Mouse (Mus musculus) heart, postnatal 0 days (tissue): ENCODE measurements around the gene Pik3cb. TPM values are rescaled to one million over a fixed set of nuclear protein-coding genes. Genes with fewer than 3 reads are reported as not detected.

Source experiments
- ATAC-seq: fragments of 200-750 bp; cut with Nextera tagmentation; 2 replicates; pipeline ENCODE4 v1.8.0; 2017; ENCODE audit warnings: low read depth, moderate number of reproducible peaks, moderate library complexity; ENCODE audit not compliant: insufficient read depth
- DNase-seq: peaks from one replicate; pipeline ENCODE4 v3.0.0-alpha.2; 2016; ENCODE audit warnings: low spot score
- H3K27ac ChIP-seq: fragments of 300-500 bp; sonication (generic); 2 replicates; pipeline ENCODE4 v1.5.1; 2014; ENCODE audit warnings: low read depth, mild to moderate bottlenecking
- H3K27me3 ChIP-seq: fragments of 300-500 bp; sonication (generic); 2 replicates; pipeline ENCODE4 v1.6.1; 2014; ENCODE audit warnings: low read length, mixed read lengths; ENCODE audit not compliant: control insufficient read depth, insufficient read depth
- H3K36me3 ChIP-seq: fragments of 300-500 bp; sonication (generic); replicated peaks from 2 replicates; pipeline ENCODE4 v1.6.1; 2014; ENCODE audit warnings: low read length, mixed read lengths; ENCODE audit not compliant: control insufficient read depth, insufficient read depth
- H3K4me1 ChIP-seq: fragments of 300-500 bp; sonication (generic); 2 replicates; pipeline ENCODE4 v1.6.1; 2014; ENCODE audit warnings: antibody characterized with exemption; ENCODE audit not compliant: control insufficient read depth, insufficient read depth
- H3K4me2 ChIP-seq: fragments of 300-500 bp; sonication (generic); 2 replicates; pipeline ENCODE4 v1.6.1; 2014; ENCODE audit warnings: low read depth, mild to moderate bottlenecking, low read length, moderate library complexity
- H3K4me3 ChIP-seq: fragments of 300-500 bp; sonication (generic); 2 replicates; pipeline ENCODE4 v1.5.1; 2014; ENCODE audit warnings: low read depth, low read length
- H3K9ac ChIP-seq: fragments of 300-500 bp; sonication (generic); replicated peaks from 2 replicates; pipeline ENCODE4 v1.6.1; 2014; ENCODE audit warnings: low read depth, low read length, mixed read lengths
- H3K9me3 ChIP-seq: fragments of 300-500 bp; sonication (generic); replicated peaks from 2 replicates; pipeline ENCODE4 v1.6.1; 2016; ENCODE audit warnings: low read length; ENCODE audit not compliant: control insufficient read depth
- CTCF ChIP-seq: IDR thresholded peaks from 2 replicates; pipeline ENCODE4 v1.5.1; 2016; ENCODE audit warnings: antibody characterized with exemption, control low read depth, low read depth
- EP300 ChIP-seq: IDR thresholded peaks from 2 replicates; pipeline ENCODE4 v1.6.1; 2016; ENCODE audit warnings: antibody characterized with exemption, low read depth
- WGBS: fragments of 180-500 bp; shearing (Covaris S2); extraction: QIAGEN DNeasy Blood & Tissue Kit; methylation state at CpG from one replicate; pipeline ENCODE4 v1.1.7; 2014; 5-methylcytosine and 5-hydroxymethylcytosine counted together
- polyA plus RNA-seq: library from polyadenylated mRNA; unstranded; fragments of >200 nt; fragmentation: Nextera tagmentation; extraction: Ambion mirVana; gene quantifications from 2 replicates; pipeline ENCODE4 v1.2.1, GENCODE M21; 2015
- total RNA-seq: library from RNA; depleted of rRNA; stranded (reverse); fragments of >200 nt; gene quantifications from 2 replicates; pipeline ENCODE4 v1.2.3, GENCODE M21; 2014; ENCODE audit warnings: low replicate concordance

Pik3cb gene
- total and polyA plus RNA-seq, 2 experiments from 2014 or later, result 1.7 to 2.1 TPM

DNA sequence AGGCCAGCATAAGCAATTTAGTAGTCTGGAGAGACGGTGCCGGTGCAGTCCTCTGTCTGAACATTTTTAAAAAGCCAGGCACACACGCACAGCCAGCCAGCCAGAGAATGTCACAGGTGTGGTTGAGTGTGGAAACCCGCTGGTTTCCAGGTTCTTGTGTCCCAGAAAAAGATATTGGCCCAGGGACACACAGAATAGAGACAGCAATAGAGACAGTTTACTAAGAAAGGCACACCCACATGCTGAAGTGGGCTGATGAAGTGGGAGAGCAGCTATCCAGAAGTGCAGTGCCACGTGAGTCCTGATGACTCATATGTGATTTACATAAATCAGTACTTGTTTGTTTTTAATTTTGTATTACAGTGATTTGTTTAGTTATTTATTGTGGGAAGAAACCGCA, 5.3 kb upstream of the Pik3cb start:
- H3K9me3 ChIP-seq, result no peaks in the 10 kb centered on the region
- no peaks in the 10 kb centered on the region for H3K4me1 ChIP-seq
- 36% methylated on average over 6 of the region's 6 CpGs for whole genome bisulfite sequencing
- no peaks in the 10 kb centered on the region for H3K27me3 ChIP-seq
- H3K4me2 ChIP-seq, result no peak overlapping the region
- H3K4me3 ChIP-seq, result no peak overlapping the region
- H3K27ac ChIP-seq, result no peak overlapping the region
- ATAC-seq (no peak), DNase-seq (no peak)
- H3K36me3 ChIP-seq, result no peaks in the 10 kb centered on the region
- TF ChIP-seq EP300 (no peak), CTCF (no peak)
- H3K9ac ChIP-seq, result no peak overlapping the region

DNA sequence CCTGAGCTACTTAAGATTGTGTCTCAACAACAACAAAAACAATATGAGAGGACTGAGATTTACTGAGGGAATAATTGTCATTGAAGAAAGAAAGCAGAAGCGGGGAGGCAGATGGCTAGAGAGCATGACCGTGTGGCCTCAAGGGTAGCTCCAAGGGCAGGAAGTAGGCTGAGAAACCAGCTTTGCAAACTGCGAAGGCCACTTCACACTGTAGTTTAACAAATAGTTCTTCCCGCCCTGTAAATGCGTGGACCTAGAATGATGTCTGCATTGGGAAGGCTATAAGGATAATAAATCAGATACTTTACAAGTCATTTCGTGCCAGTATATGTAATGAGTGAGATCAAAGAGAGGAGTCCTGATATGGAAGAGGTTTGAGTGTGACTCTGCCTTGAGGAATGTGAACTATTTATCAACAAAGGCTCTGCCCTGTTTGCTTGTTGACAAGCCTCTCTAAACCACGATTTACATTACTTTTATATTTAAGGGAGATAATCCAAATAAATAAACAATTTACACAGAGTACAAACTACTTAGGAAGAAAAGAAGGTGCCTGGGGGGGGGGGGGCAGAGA, 4.1 kb upstream of the Pik3cb start:
- Histone ChIP-seq H3K4me2 (no peak overlapping the region), H3K36me3 (no peaks in the 10 kb centered on the region), H3K9ac (no peak overlapping the region), H3K9me3 (no peaks in the 10 kb centered on the region), H3K27me3 (no peaks in the 10 kb centered on the region), H3K27ac (no peak overlapping the region), H3K4me1 (no peaks in the 10 kb centered on the region), H3K4me3 (no peak overlapping the region)
- DNase-seq, result no peak
- no peak for TF ChIP-seq EP300
- TF ChIP-seq CTCF, result no peak
- no peak for ATAC-seq
- WGBS, result 44% methylated on average over 7 of the region's 7 CpGs

DNA sequence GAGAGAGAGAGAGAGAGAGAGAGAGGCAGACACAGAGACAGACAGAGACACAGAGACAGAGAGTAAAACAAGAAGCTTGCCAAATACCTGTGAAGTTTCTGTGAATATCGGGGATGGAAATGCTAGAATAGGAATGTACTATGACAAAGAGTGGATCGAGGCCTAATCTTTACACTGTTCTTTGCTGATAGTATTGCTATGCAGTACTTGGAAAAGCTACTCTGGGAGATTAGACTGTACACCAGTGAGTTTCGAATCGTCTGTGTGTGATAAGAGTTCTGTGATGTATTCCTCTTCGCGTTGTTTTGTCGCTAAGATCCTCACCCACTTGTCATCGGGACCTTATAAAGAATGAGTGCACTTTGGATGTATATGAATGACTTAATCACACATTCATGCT, 1.2 kb upstream of the Pik3cb start:
- WGBS, result 29% methylated on average over 8 of the region's 8 CpGs

DNA sequence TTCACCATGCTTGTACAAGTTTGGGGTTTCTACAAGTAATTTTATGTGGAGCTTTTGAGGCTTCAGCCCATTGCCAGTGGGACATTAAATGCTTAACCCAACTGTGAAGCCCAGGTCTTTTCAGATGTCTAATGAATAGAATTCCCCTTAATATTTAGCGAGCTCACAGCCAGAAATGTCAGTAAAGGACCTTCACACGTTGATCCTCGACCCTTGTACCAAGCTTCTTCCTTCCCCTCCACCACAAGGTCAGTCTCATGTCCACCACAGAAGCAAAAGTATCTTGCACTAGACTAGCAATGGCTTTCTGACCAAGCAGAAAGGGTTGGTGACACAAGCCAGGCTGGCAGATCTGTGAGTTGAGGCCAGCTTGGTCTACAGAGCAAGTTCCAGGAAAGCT, 750 bp upstream of the Pik3cb start:
- Histone ChIP-seq H3K9me3 (no peaks in the 10 kb centered on the region), H3K27ac (no peak overlapping the region), H3K36me3 (no peaks in the 10 kb centered on the region), H3K27me3 (no peaks in the 10 kb centered on the region), H3K4me1 (peaks cover 6% of the 10 kb centered on the region; the same call in 1 of the 2 replicates), H3K4me2 (peak overlapping the region; percentile 68), H3K4me3 (no peak overlapping the region; the same call in 1 of the 2 replicates), H3K9ac (no peak overlapping the region)
- TF ChIP-seq CTCF, result no peak
- no peak for TF ChIP-seq EP300
- ATAC-seq (no peak), DNase-seq (no peak)
- 48% methylated on average over 3 of the region's 3 CpGs for WGBS

More for the DNA sequence above, 1.2 kb upstream of the Pik3cb start:
- no peak overlapping the region for H3K4me3 ChIP-seq
- H3K36me3 ChIP-seq, result no peaks in the 10 kb centered on the region
- DNase-seq (no peak), ATAC-seq (no peak)
- TF ChIP-seq CTCF (no peak), EP300 (no peak)
- no peak overlapping the region for H3K4me2 ChIP-seq
- H3K27me3 ChIP-seq, result no peaks in the 10 kb centered on the region
- H3K4me1 ChIP-seq, result peaks cover 6% of the 10 kb centered on the region; the same call in 1 of the 2 replicates
- H3K9me3 ChIP-seq, result no peaks in the 10 kb centered on the region
- H3K27ac ChIP-seq, result no peak overlapping the region
- H3K9ac ChIP-seq, result no peak overlapping the region

DNA sequence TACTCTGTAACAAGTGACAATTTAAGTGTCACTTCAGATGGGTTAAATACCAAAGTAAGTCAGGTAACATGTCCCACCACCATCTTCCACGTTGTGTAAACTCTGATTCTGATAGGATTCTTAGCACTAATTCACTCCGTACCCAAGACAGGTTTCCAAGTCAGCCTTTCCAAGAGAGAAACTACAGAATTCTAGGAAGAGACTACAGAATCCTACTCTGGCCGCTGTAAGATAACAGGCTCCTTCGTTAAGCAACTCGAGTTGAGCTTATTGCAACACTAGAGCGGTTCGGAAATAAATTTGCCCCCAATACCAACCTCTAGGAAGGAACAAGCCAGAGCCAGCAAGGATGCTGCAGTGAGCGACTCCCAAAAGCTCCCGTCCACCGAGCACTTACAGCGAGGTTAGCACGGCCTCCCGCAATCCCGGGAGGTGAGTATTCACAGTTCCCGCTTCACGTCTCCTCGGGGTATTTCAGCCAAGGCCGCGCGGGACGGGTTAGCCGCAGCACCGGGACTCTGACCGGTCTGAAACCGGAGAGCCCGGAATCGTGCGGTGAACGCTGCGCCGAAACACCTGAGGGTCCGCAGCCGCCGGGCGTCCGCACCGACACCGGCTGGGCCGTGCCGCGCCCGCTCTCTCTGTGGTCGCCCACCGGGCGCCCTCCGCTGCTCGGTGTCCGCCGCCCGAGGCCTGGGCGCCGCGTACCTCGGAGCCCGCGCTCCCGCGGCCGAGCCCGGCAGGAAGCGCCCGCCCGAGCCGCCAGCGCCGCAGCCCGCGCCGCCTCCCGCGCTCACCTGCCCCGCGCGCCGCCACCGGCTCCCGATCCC, 1.0 kb downstream of the Pik3cb start:
- Histone ChIP-seq H3K4me1 (peaks cover 6% of the 10 kb centered on the region; the same call in 1 of the 2 replicates), H3K27ac (peak overlapping the region; percentile 80), H3K9ac (peak overlapping the region; percentile 86), H3K27me3 (no peaks in the 10 kb centered on the region), H3K4me3 (peak overlapping the region; percentile 92), H3K9me3 (no peaks in the 10 kb centered on the region), H3K4me2 (peak overlapping the region; percentile 68), H3K36me3 (no peaks in the 10 kb centered on the region)
- no peak for TF ChIP-seq CTCF
- no peak for TF ChIP-seq EP300
- ATAC-seq (peak; percentile 76), DNase-seq (no peak)
- WGBS, result under 1% methylated on average over 45 of the region's 77 CpGs
